Mouse (Mus musculus) ES-Bruce4 (cell line): ENCODE measurements around the gene Gins2. TPM values are rescaled to one million over a fixed set of nuclear protein-coding genes. Genes with fewer than 3 reads are reported as not detected.

Experiments used
- H3K27ac ChIP-seq: 2 replicates; pipeline ENCODE4 v1.5.1; 2012; ENCODE audit warnings: low read length, inconsistent platforms; ENCODE audit not compliant: insufficient read depth
- H3K27me3 ChIP-seq: 2 replicates; pipeline ENCODE4 v1.6.1; 2012; ENCODE audit warnings: mild to moderate bottlenecking, low read length, inconsistent platforms; ENCODE audit not compliant: control insufficient read depth, poor library complexity, insufficient read depth, severe bottlenecking
- H3K36me3 ChIP-seq: 2 replicates; pipeline ENCODE4 v1.6.1; 2012; ENCODE audit warnings: inconsistent platforms, mild to moderate bottlenecking, low read length, moderate library complexity; ENCODE audit not compliant: control insufficient read depth, poor library complexity, insufficient read depth, severe bottlenecking
- H3K4me1 ChIP-seq: one replicate; pipeline ENCODE4 v1.8.1; 2011; ENCODE audit warnings: low read length; ENCODE audit not compliant: control insufficient read depth, insufficient read depth
- H3K4me3 ChIP-seq: 2 replicates; pipeline ENCODE4 v1.5.1; 2011; ENCODE audit warnings: low read depth, mild to moderate bottlenecking, low read length
- H3K9ac ChIP-seq: 2 replicates; pipeline ENCODE4 v1.6.1; 2012; ENCODE audit warnings: low read depth, mild to moderate bottlenecking, inconsistent platforms; ENCODE audit not compliant: poor library complexity, severe bottlenecking
- H3K9me3 ChIP-seq: replicated peaks from 2 replicates; pipeline ENCODE4 v1.6.1; 2012; ENCODE audit warnings: mild to moderate bottlenecking, low read length, inconsistent platforms; ENCODE audit not compliant: control insufficient read depth, poor library complexity, insufficient read depth, severe bottlenecking
- CTCF ChIP-seq: IDR thresholded peaks from one replicate; pipeline ENCODE4 v1.8.1; 2011; ENCODE audit warnings: low read depth, low read length
- EP300 ChIP-seq: IDR thresholded peaks from 2 replicates; pipeline ENCODE4 v1.6.1; 2011; ENCODE audit warnings: low read depth, low read length; ENCODE audit not compliant: insufficient read depth
- POLR2A ChIP-seq: IDR thresholded peaks from one replicate; pipeline ENCODE4 v1.8.1; 2011; ENCODE audit warnings: low read length; ENCODE audit not compliant: insufficient read depth
- polyA plus RNA-seq: library from polyadenylated mRNA; stranded (reverse); fragments of >200 nt; gene quantifications from 2 replicates; pipeline ENCODE4 v1.2.4, GENCODE M21; 2011; ENCODE audit warnings: low read depth; ENCODE audit not compliant: missing spikeins, insufficient read depth, insufficient read length

The Gins2 gene
- polyA plus RNA-seq, 1 experiment = 52.0 TPM

GRCm38 (mm10) chr8:120572534-120572933, 16.6 kb downstream of the Gins2 start:
- Histone ChIP-seq H3K36me3 (peaks cover 81% of the 10 kb centered on the region), H3K4me3 (no peak overlapping the region), H3K9me3 (no peaks in the 10 kb centered on the region), H3K27ac (no peak overlapping the region), H3K9ac (no peak overlapping the region), H3K4me1 (peaks cover 3% of the 10 kb centered on the region), H3K27me3 (no peaks in the 10 kb centered on the region)
- TF ChIP-seq POLR2A (no peak), CTCF (peak; percentile 26)

DNA sequence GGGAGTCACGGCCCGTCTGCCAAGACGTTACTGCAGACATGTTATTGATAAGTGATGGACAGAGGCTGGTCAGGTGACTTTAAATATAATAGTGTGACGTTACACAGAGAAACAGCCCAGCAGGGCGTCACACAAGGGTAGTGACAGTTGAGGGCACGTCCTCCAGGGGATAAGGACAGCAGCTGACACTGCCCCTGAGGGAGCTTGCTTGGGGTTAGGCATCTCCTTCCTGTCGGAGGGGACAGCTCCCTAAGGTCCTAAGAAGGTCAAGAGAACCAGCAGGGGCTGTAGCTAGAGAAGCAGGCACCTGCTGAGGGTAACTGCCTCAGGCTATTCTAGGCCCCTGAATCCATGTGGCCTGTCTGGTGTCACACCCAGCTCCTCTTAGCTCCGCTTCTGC, 17.5 kb downstream of the Gins2 start:
- Histone ChIP-seq H3K9ac (no peak overlapping the region), H3K4me1 (peaks cover 3% of the 10 kb centered on the region), H3K27ac (no peak overlapping the region), H3K9me3 (no peaks in the 10 kb centered on the region), H3K4me3 (no peak overlapping the region), H3K36me3 (peaks cover 81% of the 10 kb centered on the region), H3K27me3 (no peaks in the 10 kb centered on the region)
- TF ChIP-seq CTCF (no peak), POLR2A (no peak), EP300 (no peak)

DNA sequence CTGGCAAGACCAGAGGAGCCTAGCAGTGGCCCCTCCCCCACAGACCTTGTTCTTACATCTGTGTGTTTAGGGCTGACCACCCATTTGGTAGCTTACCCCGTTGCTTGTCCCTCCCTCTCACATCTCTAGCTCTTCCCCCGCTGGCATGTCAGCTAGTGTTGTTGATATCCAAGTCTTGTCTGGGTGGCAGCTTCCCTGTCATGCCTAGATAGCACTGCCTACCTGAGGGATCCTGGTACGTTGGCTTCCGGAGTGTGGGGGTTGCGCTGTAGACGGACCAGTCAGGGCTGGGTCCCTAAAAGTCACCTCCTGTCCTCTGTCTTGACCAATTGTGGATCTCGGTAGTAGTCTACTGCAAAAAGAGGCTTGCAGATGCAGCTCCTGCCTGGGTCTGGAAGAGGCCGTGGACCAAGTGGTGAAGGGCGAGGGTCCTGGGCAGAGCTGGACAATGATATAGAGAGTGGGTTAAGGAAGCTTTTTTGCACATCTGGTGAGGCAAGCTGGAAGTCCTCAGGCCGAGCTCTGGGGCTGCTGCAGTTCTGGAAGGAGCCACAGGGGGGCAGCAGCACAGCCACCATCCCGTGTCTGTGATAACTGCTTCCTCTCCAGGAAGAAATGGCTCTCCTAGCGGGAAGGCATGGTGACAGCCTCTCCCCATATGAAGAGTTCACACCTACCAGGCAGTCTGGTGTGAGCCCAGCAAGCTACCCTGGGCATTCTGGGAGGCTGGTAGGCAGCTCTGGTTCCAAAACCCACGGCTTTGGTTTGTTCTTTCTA, 19.0 kb downstream of the Gins2 start:
- Histone ChIP-seq H3K4me3 (no peak overlapping the region), H3K27me3 (no peaks in the 10 kb centered on the region), H3K4me1 (peaks cover 3% of the 10 kb centered on the region), H3K27ac (no peak overlapping the region), H3K9ac (no peak overlapping the region), H3K9me3 (no peaks in the 10 kb centered on the region), H3K36me3 (peaks cover 76% of the 10 kb centered on the region)
- no peak for TF ChIP-seq POLR2A
- TF ChIP-seq CTCF = peak; percentile 87

- no peak overlapping the region for H3K9ac ChIP-seq
- no peak overlapping the region for H3K27ac ChIP-seq
- peaks cover 69% of the 10 kb centered on the region for H3K36me3 ChIP-seq
- H3K4me3 ChIP-seq = no peak overlapping the region
- H3K9me3 ChIP-seq = no peaks in the 10 kb centered on the region
- no peaks in the 10 kb centered on the region for H3K27me3 ChIP-seq
- H3K4me1 ChIP-seq = no peaks in the 10 kb centered on the region
- TF ChIP-seq POLR2A (no peak), EP300 (no peak), CTCF (no peak)
Measured at GRCm38 (mm10) chr8:120569123-120569522, 20.0 kb downstream of the Gins2 start.

DNA sequence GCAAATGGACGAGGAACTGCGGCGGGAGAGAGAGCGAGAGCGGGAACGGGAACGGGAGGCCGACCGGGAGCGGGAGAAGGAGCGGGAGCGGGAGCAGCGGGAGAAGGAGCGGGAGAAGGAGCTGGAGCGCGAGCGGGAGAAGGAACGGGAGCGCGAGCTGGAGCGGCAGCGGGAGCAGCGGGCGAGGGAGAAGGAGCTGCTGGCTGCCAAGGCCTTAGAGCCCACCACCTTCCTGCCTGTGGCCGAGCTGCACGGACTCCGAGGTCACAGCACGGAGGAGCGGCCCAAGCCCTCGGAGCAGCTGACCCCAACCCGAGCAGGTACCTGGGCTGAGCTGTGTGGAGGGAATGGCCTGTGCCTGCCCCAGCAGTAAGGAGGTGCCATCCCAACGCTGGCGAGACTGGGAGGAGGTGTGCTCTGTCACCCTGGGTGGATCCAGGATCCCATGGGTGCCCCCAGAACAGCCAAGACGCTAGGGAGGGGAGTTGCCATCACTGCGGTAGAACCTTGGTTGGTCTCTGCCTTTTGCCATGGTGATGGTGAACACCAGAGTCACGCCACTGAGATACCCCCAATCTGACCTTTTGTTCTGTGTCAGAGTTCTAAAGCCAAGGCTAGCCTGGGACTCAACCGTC, 20.8 kb downstream of the Gins2 start:
- no peaks in the 10 kb centered on the region for H3K27me3 ChIP-seq
- no peak overlapping the region for H3K27ac ChIP-seq
- peaks cover 66% of the 10 kb centered on the region for H3K36me3 ChIP-seq
- H3K4me1 ChIP-seq = no peaks in the 10 kb centered on the region
- no peak for TF ChIP-seq CTCF
- TF ChIP-seq EP300 = no peak
- TF ChIP-seq POLR2A = no peak
- H3K9ac ChIP-seq = no peak overlapping the region
- no peaks in the 10 kb centered on the region for H3K9me3 ChIP-seq
- H3K4me3 ChIP-seq = peak overlapping the region; percentile 2; the same call in 1 of the 2 replicates

DNA sequence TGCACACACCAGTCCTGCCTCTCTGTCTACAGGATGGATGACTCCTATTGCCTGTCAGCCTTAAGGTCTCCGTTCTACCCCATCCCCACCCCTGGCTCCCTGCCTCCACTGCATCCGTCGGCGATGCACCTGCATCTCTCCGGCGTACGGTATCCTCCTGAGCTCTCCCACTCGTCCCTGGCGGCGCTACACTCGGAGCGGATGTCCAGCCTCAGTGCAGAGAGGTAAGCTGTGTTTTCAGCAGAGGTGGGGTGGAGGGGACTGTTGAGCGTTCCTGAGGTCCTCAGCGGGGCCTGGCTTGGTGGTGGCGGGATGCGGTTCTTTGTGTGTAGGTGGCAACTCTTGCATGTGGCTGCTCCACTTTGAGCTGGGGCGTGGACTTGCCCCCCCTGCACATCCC, 21.4 kb downstream of the Gins2 start:
- Histone ChIP-seq H3K27ac (no peak overlapping the region), H3K27me3 (no peaks in the 10 kb centered on the region), H3K4me3 (peak overlapping the region; percentile 2; the same call in 1 of the 2 replicates), H3K9me3 (no peaks in the 10 kb centered on the region), H3K36me3 (peaks cover 64% of the 10 kb centered on the region), H3K4me1 (no peaks in the 10 kb centered on the region), H3K9ac (no peak overlapping the region)
- TF ChIP-seq POLR2A (no peak), EP300 (no peak), CTCF (no peak)
